Mouse (Mus musculus) kidney, postnatal 25 days (tissue): Measurements from ENCODE around the gene Rpusd2.
"Not testable (repeated sequence)": the region's sequence is repeated elsewhere in the genome, so short reads cannot be mapped to it uniquely, and the experiment has no call there.

Source experiments
- DNase-seq, 2 experiments: peaks; one replicate each; pipeline ENCODE4 v3.0.0; 2021; ENCODE audit warnings: mixed read lengths in 2 of 2

Rpusd2 gene

GRCm38 (mm10) chr2:119034656-119035396 is at the start of gene Rpusd2:
Rpusd2 (plus strand) TSS chr2:119034790.
- DNase-seq, result peak; percentile 96 to 97

GRCm38 (mm10) chr2:118995490-118995889 is 39.1 kb upstream of the Rpusd2 start:
- DNase-seq, result no peak

- no peak for DNase-seq
Measured at GRCm38 (mm10) chr2:118995919-118996797, 38.4 kb upstream of the Rpusd2 start.

- DNase-seq, result no peak
Measured at GRCm38 (mm10) chr2:118996798-118997105, 37.8 kb upstream of the Rpusd2 start.

- no peak for DNase-seq
Measured at GRCm38 (mm10) chr2:118998115-118998866, 36.3 kb upstream of the Rpusd2 start.

GRCm38 (mm10) chr2:118999025-118999639 is 35.5 kb upstream of the Rpusd2 start:
- no peak for DNase-seq

GRCm38 (mm10) chr2:119006886-119007285 is 27.7 kb upstream of the Rpusd2 start:
- no peak for DNase-seq

- DNase-seq, result no peak
Measured at GRCm38 (mm10) chr2:119009376-119009775, 25.2 kb upstream of the Rpusd2 start.

GRCm38 (mm10) chr2:119014989-119015388 is 19.6 kb upstream of the Rpusd2 start:
- DNase-seq, result no peak

- DNase-seq, result peak; percentile 60 to 70
Measured at GRCm38 (mm10) chr2:119015604-119016180, 18.9 kb upstream of the Rpusd2 start.

GRCm38 (mm10) chr2:119016312-119016711 is 18.3 kb upstream of the Rpusd2 start:
- DNase-seq, result not testable (repeated sequence)

GRCm38 (mm10) chr2:119017647-119018046 is 16.9 kb upstream of the Rpusd2 start:
- DNase-seq, result no peak

- DNase-seq, result no peak
Measured at GRCm38 (mm10) chr2:119018391-119019122, 16.0 kb upstream of the Rpusd2 start.

GRCm38 (mm10) chr2:119019131-119019530 is 15.5 kb upstream of the Rpusd2 start:
- DNase-seq, result no peak

GRCm38 (mm10) chr2:119019538-119019937 is 15.1 kb upstream of the Rpusd2 start:
- DNase-seq, result no peak

GRCm38 (mm10) chr2:119023154-119023660 is 11.4 kb upstream of the Rpusd2 start:
- no peak for DNase-seq

- DNase-seq, result no peak
Measured at GRCm38 (mm10) chr2:119024536-119025238, 9.9 kb upstream of the Rpusd2 start.

- no peak for DNase-seq
Measured at GRCm38 (mm10) chr2:119025239-119025616, 9.4 kb upstream of the Rpusd2 start.

- DNase-seq, result no peak
Measured at GRCm38 (mm10) chr2:119026951-119027350, 7.6 kb upstream of the Rpusd2 start.

GRCm38 (mm10) chr2:119028941-119029551 is 5.5 kb upstream of the Rpusd2 start, which contains the start of gene Ccdc32:
Ccdc32 (minus strand) TSS chr2:119029393.
- DNase-seq, result peak; percentile 97 to 99
